Mouse (Mus musculus) heart, adult 2 months (tissue): ENCODE data around the gene Naa80.

Experiments used
- CTCF ChIP-seq: fragments of 200-600 bp; IDR thresholded peaks from 2 replicates; pipeline ENCODE4 v1.8.1; 2022; ENCODE audit warnings: antibody characterized with exemption, mild to moderate bottlenecking, moderate library complexity
- EP300 ChIP-seq: fragments of 200-500 bp; IDR thresholded peaks from 2 replicates; pipeline ENCODE4 v1.6.1; 2011; ENCODE audit warnings: low read depth, low read length, control low read depth; ENCODE audit not compliant: insufficient read depth
- POLR2A ChIP-seq: fragments of 200-500 bp; IDR thresholded peaks from 2 replicates; pipeline ENCODE4 v1.6.1; 2011; ENCODE audit warnings: mild to moderate bottlenecking, low read depth, low read length, control low read depth; ENCODE audit not compliant: insufficient read depth

DNA sequence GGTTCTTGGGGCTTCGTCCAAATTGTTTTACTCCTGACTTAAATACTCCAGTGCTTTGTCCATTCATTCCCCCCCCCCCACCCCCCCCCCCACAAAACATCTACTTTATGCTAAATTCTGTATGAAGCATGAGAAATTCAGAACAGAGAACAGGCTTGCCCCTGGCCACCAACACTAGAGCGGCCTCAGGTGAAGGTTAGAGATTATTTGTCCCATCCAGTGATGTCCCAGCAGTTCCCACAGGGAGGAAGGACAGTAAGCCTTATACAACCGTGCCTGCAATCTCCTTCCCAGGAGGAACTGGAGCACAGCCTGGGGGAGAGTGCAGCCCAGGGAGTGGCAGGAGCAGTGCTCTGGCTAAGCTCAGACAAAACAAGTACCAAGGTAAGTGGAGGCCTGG is at the start of gene Naa80:
- TF ChIP-seq POLR2A (no peak), CTCF (no peak), EP300 (no peak)
